Mouse (Mus musculus) brain, embryonic 14.5 days (tissue): ENCODE results near the gene Hspb7.

ENCODE experiments used
- CTCF ChIP-seq: fragments of 200-500 bp; IDR thresholded peaks from 2 replicates; pipeline ENCODE4 v1.5.1; 2012; ENCODE audit warnings: inconsistent platforms, mild to moderate bottlenecking, moderate library complexity, borderline replicate concordance; ENCODE audit not compliant: insufficient read depth, insufficient read length; ENCODE audit errors: extremely low read depth
- POLR2A ChIP-seq: fragments of 200-500 bp; IDR thresholded peaks from 2 replicates; pipeline ENCODE4 v1.6.1; 2012; ENCODE audit warnings: mild to moderate bottlenecking, inconsistent platforms, borderline replicate concordance; ENCODE audit not compliant: poor library complexity, insufficient read depth, insufficient read length, severe bottlenecking; ENCODE audit errors: extremely low read depth

DNA sequence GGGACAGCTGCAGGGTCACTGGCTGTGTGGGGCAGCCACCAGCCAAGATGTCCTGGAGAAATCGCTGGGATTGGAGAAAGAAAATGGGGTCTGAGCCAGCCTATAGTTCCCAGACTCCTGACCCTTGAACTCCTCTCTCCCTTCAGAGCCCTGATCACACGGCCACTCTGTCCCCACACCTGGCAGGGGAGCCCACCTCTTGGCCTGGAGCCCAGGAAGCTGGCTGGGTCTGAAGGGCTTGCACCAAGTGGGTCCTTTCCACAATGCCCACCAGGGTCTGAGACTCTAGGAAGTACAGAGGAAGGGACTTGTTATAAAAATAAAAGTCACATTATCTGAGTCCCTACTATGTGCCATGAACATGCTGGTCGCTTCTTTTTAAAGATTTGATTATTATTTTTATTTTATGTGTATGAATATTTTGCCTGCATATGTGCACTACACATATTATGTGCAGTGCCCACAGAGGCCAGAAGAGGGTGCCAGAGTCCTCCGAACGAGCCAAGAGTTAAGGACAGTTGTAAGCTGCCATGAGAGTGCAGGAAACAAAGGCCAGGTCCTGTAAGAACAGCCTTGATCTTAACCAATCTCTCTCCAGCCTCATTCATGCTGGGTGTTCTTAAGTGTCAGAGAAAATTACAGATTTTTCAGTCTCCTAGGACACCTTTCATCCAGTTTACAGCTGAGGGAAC, 33.3 kb upstream of the Hspb7 start:
- TF ChIP-seq CTCF (peak; percentile 78), POLR2A (no peak)
